Mouse (Mus musculus) MEL (cell line): ENCODE data around the gene Paqr5. TPM values are rescaled to one million over a fixed set of nuclear protein-coding genes. Genes with fewer than 3 reads are reported as not detected.

Source experiments
- DNase-seq: peaks from one replicate; pipeline ENCODE4 v3.0.0; 2011; ENCODE audit warnings: low read depth, low spot score
- H3K27ac ChIP-seq: 2 replicates; pipeline ENCODE4 v1.5.1; 2012; ENCODE audit warnings: low read depth, mild to moderate bottlenecking, control low read depth, low read length, moderate library complexity; ENCODE audit not compliant: control insufficient read depth
- H3K27me3 ChIP-seq, 2 experiments: fragments of 150-350 bp in 1 of 2; sonication (generic) in 1 of 2; 2 replicates each; pipeline ENCODE4 v1.6.1; 2012; ENCODE audit warnings: low read length in 2 of 2, mild to moderate bottlenecking in 2 of 2, improper control_type of control experiment in 1 of 2, moderate library complexity in 1 of 2; ENCODE audit not compliant: insufficient read depth in 2 of 2, control insufficient read depth in 1 of 2
- H3K36me3 ChIP-seq, 2 experiments: 2 replicates each; pipeline ENCODE4 v1.6.1; 2012 to 2014; ENCODE audit warnings: low read length in 2 of 2, improper control_type of control experiment in 1 of 2, inconsistent platforms in 1 of 2, mild to moderate bottlenecking in 1 of 2; ENCODE audit not compliant: insufficient read depth in 2 of 2, control insufficient read depth in 1 of 2
- H3K4me1 ChIP-seq, 2 experiments: fragments of 150-350 bp in 1 of 2; sonication (generic) in 1 of 2; 2 replicates each; pipeline ENCODE4 v1.6.1; 2012; ENCODE audit warnings: low read length in 2 of 2, improper control_type of control experiment in 1 of 2, mild to moderate bottlenecking in 1 of 2; ENCODE audit not compliant: insufficient read depth in 2 of 2, control insufficient read depth in 1 of 2
- H3K4me3 ChIP-seq, 2 experiments: fragments of 150-350 bp in 1 of 2; sonication (generic) in 1 of 2; 2 replicates each; pipeline ENCODE4 v1.5.1; 2012; ENCODE audit warnings: low read depth in 2 of 2, low read length in 2 of 2, mild to moderate bottlenecking in 2 of 2, moderate library complexity in 2 of 2, control low read depth in 1 of 2, improper control_type of control experiment in 1 of 2; ENCODE audit not compliant: control insufficient read depth in 1 of 2, insufficient read depth in 1 of 2
- H3K79me2 ChIP-seq: 2 replicates; pipeline ENCODE4 v1.6.1; 2012; ENCODE audit warnings: mild to moderate bottlenecking, low read length, moderate library complexity; ENCODE audit not compliant: control insufficient read depth, poor library complexity, insufficient read depth
- H3K9ac ChIP-seq: 2 replicates; pipeline ENCODE4 v1.6.1; 2012; ENCODE audit warnings: low read depth, mild to moderate bottlenecking, control low read depth, low read length, moderate library complexity; ENCODE audit not compliant: control insufficient read depth, poor library complexity, severe bottlenecking
- H3K9me3 ChIP-seq: fragments of 150-350 bp; sonication (generic); replicated peaks from 2 replicates; pipeline ENCODE4 v1.6.1; 2012; ENCODE audit warnings: mild to moderate bottlenecking, low read length, improper control_type of control experiment, moderate library complexity; ENCODE audit not compliant: insufficient read depth
- BHLHE40 ChIP-seq: IDR thresholded peaks from 2 replicates; pipeline ENCODE4 v1.6.1; 2012; ENCODE audit warnings: low read depth, mild to moderate bottlenecking, inconsistent platforms, low read length, improper control_type of control experiment, borderline replicate concordance
- CTCF ChIP-seq, 3 experiments: IDR thresholded peaks in 2 of 3; conservative IDR thresholded peaks in 1 of 3; 2 replicates each; pipeline ENCODE4 v1.5.1; 2011 to 2012; ENCODE audit warnings: low read length in 3 of 3, low read depth in 2 of 3, mild to moderate bottlenecking in 2 of 3, improper control_type of control experiment in 1 of 3, inconsistent platforms in 1 of 3, mixed read lengths in 1 of 3, moderate library complexity in 1 of 3; ENCODE audit not compliant: control insufficient read depth in 1 of 3, insufficient read depth in 1 of 3, poor library complexity in 1 of 3, severe bottlenecking in 1 of 3
- E2F4 ChIP-seq: IDR thresholded peaks from 2 replicates; pipeline ENCODE4 v1.6.1; 2011; ENCODE audit warnings: low read depth, low read length, improper control_type of control experiment, borderline replicate concordance
- ELF1 ChIP-seq: IDR thresholded peaks from 2 replicates; pipeline ENCODE4 v1.6.1; 2014; ENCODE audit warnings: low read depth, mild to moderate bottlenecking, inconsistent platforms, low read length, improper control_type of control experiment, moderate library complexity
- EP300 ChIP-seq, 2 experiments: IDR thresholded peaks; 2 replicates each; pipeline ENCODE4 v1.6.1; 2011; ENCODE audit warnings: improper control_type of control experiment in 2 of 2, low read length in 2 of 2, low read depth in 1 of 2, mild to moderate bottlenecking in 1 of 2
- GABPA ChIP-seq: IDR thresholded peaks from 2 replicates; pipeline ENCODE4 v1.6.1; 2012; ENCODE audit warnings: low read depth, mild to moderate bottlenecking, inconsistent platforms, low read length, improper control_type of control experiment, moderate library complexity
- KAT2A ChIP-seq: conservative IDR thresholded peaks from 2 replicates; pipeline ENCODE4 v1.6.1; 2012; ENCODE audit warnings: low read depth, low read length, improper control_type of control experiment, inconsistent platforms
- MAX ChIP-seq: IDR thresholded peaks from 2 replicates; pipeline ENCODE4 v1.6.1; 2011; ENCODE audit warnings: low read length, improper control_type of control experiment
- MAZ ChIP-seq: IDR thresholded peaks from 2 replicates; pipeline ENCODE4 v1.6.1; 2012; ENCODE audit warnings: low read depth, mild to moderate bottlenecking, inconsistent platforms, low read length, improper control_type of control experiment
- MEF2A ChIP-seq: IDR thresholded peaks from 2 replicates; pipeline ENCODE4 v1.6.1; 2014; ENCODE audit warnings: low read depth, mild to moderate bottlenecking, inconsistent platforms, low read length, improper control_type of control experiment; ENCODE audit not compliant: poor library complexity, insufficient replicate concordance, severe bottlenecking; ENCODE audit errors: extremely low read depth
- MYB ChIP-seq: IDR thresholded peaks from 2 replicates; pipeline ENCODE4 v1.6.1; 2011; ENCODE audit warnings: mild to moderate bottlenecking, low read depth, low read length, improper control_type of control experiment
- MYC ChIP-seq: IDR thresholded peaks from 2 replicates; pipeline ENCODE4 v1.6.1; 2011; ENCODE audit warnings: low read depth, mild to moderate bottlenecking, low read length, improper control_type of control experiment, moderate library complexity
- NELFE ChIP-seq: IDR thresholded peaks from 2 replicates; pipeline ENCODE4 v1.6.1; 2011; ENCODE audit warnings: low read depth, low read length, improper control_type of control experiment
- POLR2A ChIP-seq, 2 experiments: IDR thresholded peaks; 2 replicates each; pipeline ENCODE4 v1.6.1; 2011 to 2012; ENCODE audit warnings: low read length in 2 of 2, mild to moderate bottlenecking in 2 of 2, control low read depth in 1 of 2, improper control_type of control experiment in 1 of 2, low read depth in 1 of 2, moderate library complexity in 1 of 2; ENCODE audit not compliant: control insufficient read depth in 1 of 2, insufficient read depth in 1 of 2, poor library complexity in 1 of 2
- RAD21 ChIP-seq: IDR thresholded peaks from 2 replicates; pipeline ENCODE4 v1.6.1; 2011; ENCODE audit warnings: mild to moderate bottlenecking, low read depth, low read length, improper control_type of control experiment
- RCOR1 ChIP-seq: IDR thresholded peaks from 2 replicates; pipeline ENCODE4 v1.6.1; 2012; ENCODE audit warnings: low read depth, mild to moderate bottlenecking, inconsistent platforms, low read length, improper control_type of control experiment
- SIN3A ChIP-seq: IDR thresholded peaks from 2 replicates; pipeline ENCODE4 v1.6.1; 2012; ENCODE audit warnings: low read length, improper control_type of control experiment, inconsistent platforms
- SMC3 ChIP-seq: IDR thresholded peaks from 2 replicates; pipeline ENCODE4 v1.6.1; 2011; ENCODE audit warnings: low read depth, low read length, improper control_type of control experiment
- TBP ChIP-seq: IDR thresholded peaks from 2 replicates; pipeline ENCODE4 v1.8.0; 2011; ENCODE audit warnings: low read depth, low read length, improper control_type of control experiment
- TCF12 ChIP-seq: IDR thresholded peaks from 2 replicates; pipeline ENCODE4 v1.6.1; 2014; ENCODE audit warnings: low read depth, mild to moderate bottlenecking, inconsistent platforms, low read length, improper control_type of control experiment, moderate library complexity
- USF2 ChIP-seq, 2 experiments: IDR thresholded peaks; 2 replicates each; pipeline ENCODE4 v1.6.1; 2011 to 2012; ENCODE audit warnings: improper control_type of control experiment in 2 of 2, low read length in 2 of 2, borderline replicate concordance in 1 of 2, inconsistent platforms in 1 of 2, low read depth in 1 of 2, mild to moderate bottlenecking in 1 of 2; ENCODE audit not compliant: insufficient read depth in 1 of 2
- ZC3H11A ChIP-seq: IDR thresholded peaks from 2 replicates; pipeline ENCODE4 v1.6.1; 2012; ENCODE audit warnings: low read depth, mild to moderate bottlenecking, inconsistent platforms, low read length, improper control_type of control experiment
- ZMIZ1 ChIP-seq: IDR thresholded peaks from 2 replicates; pipeline ENCODE4 v1.6.1; 2012; ENCODE audit warnings: low read depth, mild to moderate bottlenecking, inconsistent platforms, low read length, improper control_type of control experiment, moderate library complexity
- ZNF384 ChIP-seq: IDR thresholded peaks from 2 replicates; pipeline ENCODE4 v1.6.1; 2012; ENCODE audit warnings: low read depth, mild to moderate bottlenecking, inconsistent platforms, low read length, improper control_type of control experiment
- polyA plus RNA-seq, 2 experiments: library from polyadenylated mRNA; stranded (reverse) in 1 of 2; unstranded in 1 of 2; fragments of >175 nt in 1 of 2; fragments of >200 nt in 1 of 2; gene quantifications; 2 replicates each; pipeline versions ENCODE4 v1.2.1 to v1.2.4; 2012; ENCODE audit warnings: low replicate concordance in 2 of 2, low read depth in 1 of 2; ENCODE audit not compliant: insufficient read length in 2 of 2, insufficient read depth in 1 of 2, missing spikeins in 1 of 2
- total RNA-seq: library from RNA; depleted of rRNA; stranded (reverse); fragments of 300-350 nt; gene quantifications from 2 replicates; pipeline ENCODE4 v1.2.3, GENCODE M21; 2012

Gene Paqr5
- total and polyA plus RNA-seq, 3 experiments, result 0.04 TPM; not detected in 2

- no peaks in the 10 kb centered on the region for H3K27me3 ChIP-seq
- TF ChIP-seq NELFE (no peak), SMC3 (peak; percentile 79), ZNF384 (peak; percentile 96), CTCF (IDR thresholded peaks at IDR 0.05 in 2 of 3, conservative IDR thresholded peaks at IDR 0.05 in 1 of 3; ENCODE audit: control insufficient read depth in 1 of 3, insufficient read depth in 1 of 3, low read depth in 2 of 3, low read length in 3 of 3, poor library complexity in 1 of 3, severe bottlenecking in 1 of 3) (peak; percentile 72 to 85 (median 82)), ELF1 (0 out of 2 replicates have a peak, but pooled peaks have one; percentile 9), MYB (no peak), MYC (no peak), MEF2A (no peak), RCOR1 (peak; percentile 24; the same call in 1 of the 2 replicates), MAZ (peak; percentile 87), SIN3A (peak; percentile 46; the same call in 1 of the 2 replicates), RAD21 (peak; percentile 76), BHLHE40 (0 out of 2 replicates have a peak, but pooled peaks have one; percentile 25), ZC3H11A (peak; percentile 61)
- TF ChIP-seq, all 39 proteins: peak for 10
- Histone ChIP-seq H3K79me2 (no peaks in the 10 kb centered on the region), H3K9me3 (no peaks in the 10 kb centered on the region), H3K4me3 (peak overlapping the region; percentile 36 to 42; a peak in 3 of 4 replicates), H3K27ac (no peak overlapping the region), H3K4me1 (peaks cover 0 to 3% of the 10 kb centered on the region in 2 experiments; a peak in 1 of 4 replicates), H3K36me3 (no peaks in the 10 kb centered on the region), H3K9ac (peak overlapping the region; percentile 23)
- peak; percentile 79 for DNase-seq
These were observed 61.2 kb downstream of the Paqr5 start for GRCm38 (mm10) chr9:61965411-61965930.

GRCm38 (mm10) chr9:61963356-61963755 is 63.3 kb downstream of the Paqr5 start:
- Histone ChIP-seq H3K79me2 (no peaks in the 10 kb centered on the region), H3K4me1 (peaks cover 0 to 3% of the 10 kb centered on the region in 2 experiments; a peak in 1 of 4 replicates)
- no peak for TF ChIP-seq TCF12
- TF ChIP-seq MEF2A, result no peak
- TF ChIP-seq MAX, result no peak
- no peak for TF ChIP-seq RCOR1
- TF ChIP-seq GABPA, result no peak
- no peak for TF ChIP-seq USF2 (IDR thresholded peaks at IDR 0.05; ENCODE audit: borderline replicate concordance in 1 of 2, insufficient read depth in 1 of 2, low read depth in 1 of 2, low read length in 2 of 2)
- no peak for TF ChIP-seq EP300 (IDR thresholded peaks at IDR 0.05; ENCODE audit: low read depth in 1 of 2, low read length in 2 of 2)
- no peak for TF ChIP-seq TBP
- no peak for TF ChIP-seq ZMIZ1
- TF ChIP-seq KAT2A, result no peak
- TF ChIP-seq POLR2A (IDR thresholded peaks at IDR 0.05; ENCODE audit: control insufficient read depth in 1 of 2, insufficient read depth in 1 of 2, low read depth in 1 of 2, low read length in 2 of 2, poor library complexity in 1 of 2), result no peak
- TF ChIP-seq E2F4, result no peak
- TF ChIP-seq MYC, result no peak
- no peak for TF ChIP-seq ELF1
- no peak for TF ChIP-seq SMC3
- TF ChIP-seq, all 39 proteins: peak for 0
- H3K9me3 ChIP-seq, result no peaks in the 10 kb centered on the region
- H3K36me3 ChIP-seq, result no peaks in the 10 kb centered on the region
- no peak overlapping the region for H3K27ac ChIP-seq
- no peak overlapping the region for H3K4me3 ChIP-seq
- no peaks in the 10 kb centered on the region for H3K27me3 ChIP-seq
- DNase-seq, result no peak
- no peak overlapping the region for H3K9ac ChIP-seq
